Mouse (Mus musculus) heart, adult 11 months (tissue): Measurements from ENCODE around the gene P3h1.
"Not testable (repeated sequence)": the region's sequence is repeated elsewhere in the genome, so short reads cannot be mapped to it uniquely, and the experiment has no call there.

Experiments used
- DNase-seq: peaks from one replicate; pipeline ENCODE4 v3.0.0; 2022

Gene P3h1

DNA sequence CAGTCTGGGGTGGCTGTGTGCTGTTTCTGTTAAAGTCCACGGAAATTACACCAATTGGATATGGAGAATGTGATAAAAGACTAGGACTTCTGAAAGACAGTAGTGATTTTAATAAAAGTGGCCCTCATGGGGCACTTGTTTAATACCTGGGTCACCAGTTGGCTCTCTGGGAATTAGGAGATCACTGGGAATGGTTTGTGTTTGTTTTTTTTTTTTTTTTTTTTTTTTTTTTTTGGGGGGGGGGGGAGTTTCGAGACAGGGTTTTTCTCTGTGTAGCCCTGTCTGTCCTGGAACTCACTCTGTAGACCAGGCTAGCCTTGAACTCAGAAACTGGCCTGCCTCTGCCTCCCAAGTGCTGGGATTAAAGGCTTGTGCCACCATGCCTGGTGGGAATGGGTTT, 43.0 kb downstream of the P3h1 start:
- no peak for DNase-seq

DNA sequence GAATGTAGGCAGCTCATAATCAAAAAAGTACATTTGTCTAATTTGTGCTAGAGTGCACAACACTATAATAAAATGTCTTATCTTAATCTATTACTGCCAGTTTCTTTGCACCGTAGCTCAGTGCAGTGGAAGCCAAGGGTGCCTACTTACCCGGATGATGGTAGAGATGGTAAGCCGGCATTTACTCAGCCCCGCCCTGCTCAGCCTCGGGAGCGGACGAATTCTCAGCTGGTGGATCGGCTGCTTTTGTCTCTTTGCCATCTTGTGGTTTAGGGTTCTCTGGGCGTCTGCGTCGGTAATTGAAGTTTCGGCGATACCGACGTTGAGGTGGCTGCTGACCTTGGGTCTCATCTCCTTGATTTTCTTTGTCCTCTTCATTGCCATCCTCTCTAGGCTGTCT, 46.1 kb downstream of the P3h1 start:
- not testable (repeated sequence) for DNase-seq

DNA sequence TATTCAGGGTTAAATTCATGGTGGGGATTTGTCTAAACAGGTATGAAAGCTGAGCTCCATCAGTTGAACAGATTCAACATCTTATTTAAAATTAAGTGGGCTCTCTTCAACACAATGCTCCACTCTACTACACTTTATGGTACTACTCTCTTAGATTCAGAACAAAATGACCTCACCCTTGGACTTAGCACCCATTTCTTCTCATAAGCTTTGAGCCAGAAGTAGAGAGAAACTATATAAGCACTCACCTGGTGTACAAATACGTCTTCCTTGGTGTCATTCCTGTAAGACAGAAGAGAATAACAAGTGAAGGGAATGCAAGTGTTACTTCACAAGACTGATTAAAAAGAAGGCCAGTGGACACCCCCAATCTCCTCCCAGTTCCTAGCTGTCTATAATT, 52.1 kb downstream of the P3h1 start:
- no peak for DNase-seq

DNA sequence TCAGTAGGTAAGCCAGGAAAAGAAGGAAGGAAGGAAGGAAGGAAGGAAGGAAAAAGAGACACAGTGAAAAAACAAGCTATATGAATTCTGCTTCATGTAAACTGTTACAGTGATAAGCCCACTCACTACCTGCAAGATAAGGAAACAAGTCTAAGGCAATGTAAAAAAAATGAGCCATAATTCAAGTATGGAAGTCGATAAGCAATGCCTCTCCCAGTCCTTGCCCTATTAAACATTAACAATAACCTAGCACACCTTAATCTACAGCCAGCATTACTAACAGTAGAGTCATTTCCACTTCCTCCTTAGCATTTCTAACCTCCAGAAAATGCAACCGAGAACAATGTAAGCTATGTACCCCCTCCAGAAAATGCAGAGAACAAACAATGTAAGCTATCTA, 52.6 kb downstream of the P3h1 start:
- DNase-seq, result no peak

DNA sequence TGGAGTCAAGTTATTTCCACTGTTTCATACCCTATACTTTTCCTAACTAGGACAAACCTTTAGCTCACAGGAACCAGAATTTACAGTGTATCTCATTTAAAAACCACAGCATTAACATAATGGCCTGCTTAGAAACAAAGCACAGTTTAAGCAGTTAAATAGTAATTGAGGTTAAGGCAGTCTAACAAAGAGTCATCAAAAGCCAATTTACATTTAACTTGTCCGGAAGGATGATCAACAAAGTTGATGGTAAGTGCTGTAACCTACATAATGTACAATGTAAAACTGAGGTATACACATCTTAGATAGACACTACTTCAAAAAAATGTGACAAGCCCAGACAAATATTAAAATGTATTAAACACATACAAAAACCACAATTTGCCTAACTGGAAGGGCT, 59.2 kb downstream of the P3h1 start:
- no peak for DNase-seq

DNA sequence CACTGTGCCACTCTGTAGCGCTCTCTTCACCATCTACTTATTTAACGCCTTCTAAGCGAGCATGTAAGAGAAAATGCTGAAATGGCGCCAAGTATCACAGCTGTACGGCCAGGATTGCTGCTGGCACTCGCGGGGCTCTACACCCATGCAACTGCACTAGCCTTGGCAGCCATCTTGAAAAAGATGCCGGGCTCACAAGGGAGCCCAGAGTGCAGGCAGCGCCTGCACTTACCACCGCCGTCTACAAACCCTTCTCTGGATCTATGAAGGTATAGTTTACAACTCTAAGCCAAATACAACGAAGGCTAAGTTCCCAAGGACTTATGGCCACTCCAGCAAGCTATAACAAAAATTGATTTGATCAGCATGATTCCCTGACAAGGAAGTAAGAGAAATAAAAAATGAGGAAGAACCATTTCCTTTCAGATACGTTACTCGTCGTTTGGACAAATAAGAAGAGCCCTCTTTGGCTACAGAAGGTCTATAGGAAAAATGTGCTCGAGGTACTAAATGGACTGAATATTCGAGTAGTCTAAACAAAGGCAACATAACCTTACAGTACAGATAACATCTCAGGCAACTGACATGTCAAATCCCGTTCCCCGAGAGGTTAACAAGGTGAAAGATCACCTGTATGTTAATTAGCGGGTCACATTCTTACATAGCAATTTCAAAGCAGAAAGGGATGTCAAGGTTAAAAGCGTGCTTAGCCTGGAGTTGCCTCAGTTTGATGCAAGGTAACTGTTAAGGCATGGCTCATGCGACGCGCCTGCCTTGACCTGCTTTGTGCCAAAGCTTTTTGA, 60.3 kb downstream of the P3h1 start:
- DNase-seq, result peak; percentile 97

DNA sequence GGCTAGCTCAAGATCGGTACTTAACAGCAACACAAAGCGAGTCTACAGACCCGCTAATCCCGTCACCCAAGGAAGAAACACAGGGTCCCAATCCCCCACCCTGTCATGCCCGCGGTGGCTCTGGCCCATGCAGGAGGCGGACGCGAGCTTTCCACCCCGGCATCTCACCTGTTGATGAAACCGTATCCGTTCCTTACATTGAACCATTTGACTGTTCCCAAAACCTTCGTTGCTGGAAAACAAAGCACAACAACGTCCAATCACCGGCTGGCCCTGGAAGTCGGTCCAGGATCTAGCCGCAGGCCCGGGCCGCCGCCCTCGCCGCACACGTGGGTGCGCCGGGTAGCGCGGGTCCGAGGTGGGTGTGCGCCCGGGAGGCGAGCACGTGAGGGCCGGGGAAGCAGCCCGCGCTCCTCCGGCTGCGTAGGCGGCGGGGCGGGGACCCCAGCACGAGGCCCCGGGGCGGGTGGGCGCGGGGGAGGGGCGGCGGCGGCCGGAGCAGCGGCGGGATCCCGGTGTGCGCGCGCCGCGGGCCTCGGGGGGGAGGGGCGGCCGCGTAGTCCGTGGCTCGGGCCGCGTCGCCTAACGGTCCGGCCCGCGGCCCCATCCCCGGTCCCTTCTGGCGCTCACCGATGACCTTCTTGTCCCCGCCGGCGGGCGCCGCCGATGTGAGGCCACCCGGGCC, 61.0 kb downstream of the P3h1 start:
- no peak for DNase-seq

DNA sequence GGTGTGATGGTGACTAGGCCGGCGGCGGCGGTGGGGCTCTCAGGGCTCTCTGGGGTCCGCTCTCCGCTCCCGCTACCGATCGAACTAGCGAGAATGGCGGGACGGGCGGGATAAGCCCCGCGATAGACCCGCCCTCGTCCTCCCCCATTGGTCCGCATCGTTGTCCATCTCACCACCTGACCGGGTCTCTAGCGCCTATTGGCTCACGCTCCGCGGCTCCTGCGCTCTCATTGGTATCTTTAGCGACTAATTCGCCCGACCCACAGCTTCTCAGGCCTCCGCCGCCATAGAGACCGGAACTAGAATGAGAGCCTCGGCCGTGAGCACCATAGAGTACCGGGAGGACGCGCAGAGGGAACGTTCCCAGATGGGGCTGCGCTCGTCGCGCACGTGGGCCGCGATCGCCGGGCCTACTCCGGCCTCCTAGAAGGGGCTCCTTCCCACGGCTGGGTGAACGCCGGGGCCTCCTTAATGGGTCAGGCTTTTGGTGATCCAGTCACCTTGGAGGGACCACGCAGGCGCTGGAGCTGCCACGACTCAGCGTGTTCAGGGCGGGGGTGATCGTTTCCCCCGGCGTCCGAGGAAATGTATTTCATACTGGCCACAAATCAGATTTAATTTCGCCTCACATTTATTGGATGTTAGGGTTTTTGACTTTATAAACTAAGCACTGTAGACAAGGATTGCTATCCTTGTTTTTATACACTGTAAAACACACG, 61.9 kb downstream of the P3h1 start, which contains the start of gene Ybx1:
TSS of gene Ybx1 (minus strand) at position 190 of the 719 bp plus-strand sequence.
- DNase-seq, result peak; percentile 100

DNA sequence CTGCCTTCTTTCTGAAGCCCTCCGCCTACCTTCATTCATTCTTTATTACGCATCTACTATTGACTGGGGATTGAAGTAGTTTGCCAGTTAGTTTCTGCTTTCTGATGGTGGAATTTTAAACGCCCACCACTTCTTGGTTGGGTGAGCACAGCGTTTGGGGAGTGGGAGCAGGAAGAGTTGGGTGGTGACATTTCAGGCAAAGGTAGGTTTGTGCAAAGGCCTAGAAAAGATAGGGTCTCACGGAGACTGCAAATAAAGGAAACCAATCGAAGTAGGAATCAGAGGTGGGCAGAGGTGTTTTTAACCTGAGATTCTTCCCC, 62.4 kb downstream of the P3h1 start:
- DNase-seq, result no peak

DNA sequence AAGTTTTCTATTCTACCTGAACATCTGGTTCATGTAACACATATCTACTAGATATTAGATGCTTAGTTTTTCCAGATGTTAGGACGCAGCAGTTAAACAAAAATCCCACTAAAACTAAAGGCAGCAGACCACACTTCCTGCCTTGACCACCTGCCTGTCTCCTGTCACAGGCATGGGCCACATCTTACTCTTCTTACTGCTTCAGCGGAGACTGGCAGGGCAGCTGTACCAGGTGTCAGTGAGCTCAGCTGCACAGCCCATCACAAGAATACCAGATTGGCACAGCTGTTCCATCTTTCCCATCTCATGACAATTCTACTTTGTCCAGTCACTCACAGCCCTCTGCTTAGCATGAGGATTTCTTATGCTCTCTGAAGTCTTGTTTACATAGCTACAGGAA, 64.6 kb downstream of the P3h1 start:
- no peak for DNase-seq
